Mouse (Mus musculus) kidney, postnatal 14 days (tissue): Measurements from ENCODE around the gene Parp14.

Source experiments
- DNase-seq: peaks from one replicate; pipeline ENCODE4 v3.0.0; 2022; ENCODE audit warnings: mixed read lengths

Gene Parp14

GRCm38 (mm10) chr16:35869656-35870055, 1.7 kb downstream of the Parp14 start:
- DNase-seq: no peak

- DNase-seq: peak; percentile 43
These were observed 2.2 kb downstream of the Parp14 start for GRCm38 (mm10) chr16:35869126-35869525.

GRCm38 (mm10) chr16:35867726-35868125, 3.6 kb downstream of the Parp14 start:
- no peak for DNase-seq

GRCm38 (mm10) chr16:35862057-35862456, 9.3 kb downstream of the Parp14 start:
- no peak for DNase-seq

GRCm38 (mm10) chr16:35860236-35860635, 11.1 kb downstream of the Parp14 start:
- DNase-seq: no peak

- no peak for DNase-seq
These were observed 14.6 kb downstream of the Parp14 start for GRCm38 (mm10) chr16:35856766-35857165.

- DNase-seq: no peak
These were observed 15.5 kb downstream of the Parp14 start for GRCm38 (mm10) chr16:35855846-35856245.

GRCm38 (mm10) chr16:35847138-35847537, 24.2 kb downstream of the Parp14 start:
- no peak for DNase-seq

- DNase-seq: peak; percentile 60
These were observed 31.7 kb downstream of the Parp14 start for GRCm38 (mm10) chr16:35839680-35840079.

GRCm38 (mm10) chr16:35834653-35835052, 36.7 kb downstream of the Parp14 start:
- DNase-seq: no peak

- no peak for DNase-seq
These were observed 38.4 kb downstream of the Parp14 start for GRCm38 (mm10) chr16:35832926-35833325.

- DNase-seq: no peak
These were observed 41.3 kb downstream of the Parp14 start for GRCm38 (mm10) chr16:35829999-35830398.

GRCm38 (mm10) chr16:35817255-35818089, 53.9 kb downstream of the Parp14 start:
- peak; percentile 86 for DNase-seq

GRCm38 (mm10) chr16:35813119-35813518, 58.2 kb downstream of the Parp14 start:
- DNase-seq: no peak

- no peak for DNase-seq
These were observed 62.5 kb downstream of the Parp14 start for GRCm38 (mm10) chr16:35808838-35809237.

GRCm38 (mm10) chr16:35807663-35807992, 63.7 kb downstream of the Parp14 start:
- DNase-seq: peak; percentile 23

- DNase-seq: no peak
These were observed 64.2 kb downstream of the Parp14 start for GRCm38 (mm10) chr16:35806973-35807662.

GRCm38 (mm10) chr16:35803723-35804122, 67.6 kb downstream of the Parp14 start:
- DNase-seq: no peak

GRCm38 (mm10) chr16:35802163-35802562, 69.2 kb downstream of the Parp14 start:
- no peak for DNase-seq

GRCm38 (mm10) chr16:35791962-35792521, 79.3 kb downstream of the Parp14 start:
- DNase-seq: no peak

GRCm38 (mm10) chr16:35788330-35788729, 83.0 kb downstream of the Parp14 start:
- DNase-seq: no peak

GRCm38 (mm10) chr16:35787568-35788189, 83.7 kb downstream of the Parp14 start:
- no peak for DNase-seq

GRCm38 (mm10) chr16:35787163-35787562, 84.2 kb downstream of the Parp14 start:
- no peak for DNase-seq
